Comparison of ENCODE assay signal across 21 mouse cellular contexts in genomic region chr4:106292823-106293222, GRCm38 (mm10). TPM values are rescaled to one million over a fixed set of nuclear protein-coding genes. Genes with fewer than 3 reads are reported as not detected.
A peak's percentile ranks its signal among the peaks of the same experiment; 100 is the strongest.
DNase-seq lines count a peak whose midpoint lies in the region; ATAC-seq and TF ChIP-seq lines count a peak whose summit lies in the region.
"Had no signal": no experiment of that assay in that cellular context is flagged by ENCODE, and none has a peak within 500 bp of the region (broad histone marks: within the 10 kb centered on the region; RNA-seq: fewer than 3 reads in every experiment).

No protein-coding gene starts in this region.

- 82% methylated on average over 4 of the region's 4 CpGs for WGBS in heart, embryonic 13.5 days
- 54% methylated on average over 4 of the region's 4 CpGs for WGBS in liver, embryonic 13.5 days (ENCODE audit: insufficient replicate concordance)
- 90% methylated on average over 4 of the region's 4 CpGs for WGBS in midbrain, postnatal 0 days

- ATAC-seq in heart, embryonic 13.5 days (ENCODE audit: extremely low read depth, insufficient number of reproducible peaks, low FRiP score, low TSS enrichment) = no peak
- ATAC-seq in liver, embryonic 13.5 days (ENCODE audit: low read depth) = no peak
- ATAC-seq in midbrain, postnatal 0 days (ENCODE audit: low FRiP score) = no peak
- ATAC-seq: intestine, embryonic 15.5 days; Patski had no signal

- TF ChIP-seq CTCF in midbrain, postnatal 0 days (IDR thresholded peaks at IDR 0.05) = no peak

- no peaks in the 10 kb centered on the region for H3K36me3 ChIP-seq in heart, embryonic 13.5 days
- H3K36me3 ChIP-seq in liver, embryonic 13.5 days = no peaks in the 10 kb centered on the region
- H3K36me3 ChIP-seq in midbrain, postnatal 0 days (ENCODE audit: insufficient read depth, low read length) = no peaks in the 10 kb centered on the region
- H3K36me3 ChIP-seq: embryonic facial prominence, embryonic 12.5 days; G1E; hindbrain, embryonic 15.5 days; intestine, embryonic 15.5 days; limb, embryonic 10.5 days; midbrain, embryonic 12.5 days had no signal

- H3K9ac ChIP-seq in heart, embryonic 13.5 days = no peak overlapping the region
- no peak overlapping the region for H3K9ac ChIP-seq in liver, embryonic 13.5 days
- no peak overlapping the region for H3K9ac ChIP-seq in midbrain, postnatal 0 days (replicated peaks; ENCODE audit: low read length, poor library complexity, severe bottlenecking)
- H3K9ac ChIP-seq: embryonic facial prominence, embryonic 12.5 days; hindbrain, embryonic 15.5 days; intestine, embryonic 15.5 days; midbrain, embryonic 12.5 days had no signal

- no peaks in the 10 kb centered on the region for H3K9me3 ChIP-seq in heart, embryonic 13.5 days
- H3K9me3 ChIP-seq in liver, embryonic 13.5 days (replicated peaks) = no peaks in the 10 kb centered on the region
- H3K9me3 ChIP-seq in midbrain, postnatal 0 days (ENCODE audit: low read length) = no peaks in the 10 kb centered on the region
- H3K9me3 ChIP-seq: embryonic facial prominence, embryonic 12.5 days; G1E; hindbrain, embryonic 15.5 days; limb, embryonic 10.5 days; midbrain, embryonic 12.5 days had no signal

- peaks cover 10% of the 10 kb centered on the region; the same call in 1 of the 2 replicates for H3K4me1 ChIP-seq in heart, embryonic 13.5 days
- 0 out of 2 replicates have a peak, but pooled peaks cover 4% of the 10 kb centered on the region for H3K4me1 ChIP-seq in brown adipose tissue, adult 24 weeks (ENCODE audit: control insufficient read depth, insufficient read depth, insufficient read length, low read length)
- peaks cover 30% of the 10 kb centered on the region for H3K4me1 ChIP-seq in liver, embryonic 13.5 days (replicated peaks)
- H3K4me1 ChIP-seq in midbrain, postnatal 0 days (ENCODE audit: insufficient read depth, low read length) = no peaks in the 10 kb centered on the region
- H3K4me1 ChIP-seq: embryonic facial prominence, embryonic 12.5 days; hindbrain, embryonic 15.5 days; intestine, embryonic 15.5 days; midbrain, embryonic 12.5 days had no signal

- DNase-seq in heart, postnatal 36 days = no peak
- peak; percentile 51 for DNase-seq in lung, postnatal 10 days
- no peak for DNase-seq in lung, postnatal 25 days (ENCODE audit: low spot score)
- DNase-seq in liver, embryonic 13.5 days = no peak
- DNase-seq in midbrain, postnatal 0 days (ENCODE audit: low spot score) = no peak
- DNase-seq: cerebellum, adult 2 months; cerebellum, postnatal 25 days; kidney, adult 9 months; kidney, postnatal 14 days; right cerebral cortex, postnatal 14 days had no signal

- H3K27me3 ChIP-seq in heart, embryonic 13.5 days (replicated peaks) = no peaks in the 10 kb centered on the region
- H3K27me3 ChIP-seq in liver, embryonic 13.5 days = no peaks in the 10 kb centered on the region
- no peaks in the 10 kb centered on the region for H3K27me3 ChIP-seq in midbrain, postnatal 0 days (ENCODE audit: insufficient read depth, low read length)
- H3K27me3 ChIP-seq: CH12.LX; embryonic facial prominence, embryonic 12.5 days; hindbrain, embryonic 15.5 days; intestine, embryonic 15.5 days; midbrain, embryonic 12.5 days; Patski had no signal

- intact Hi-C loops in heart, postnatal 36 days (cut with DNase I) = no loop called here

- H3K4me3 ChIP-seq in heart, embryonic 13.5 days = no peak overlapping the region
- no peak overlapping the region for H3K4me3 ChIP-seq in brown adipose tissue, adult 24 weeks (ENCODE audit: insufficient read depth, low read depth, low read length)
- no peak overlapping the region for H3K4me3 ChIP-seq in liver, embryonic 13.5 days (replicated peaks)
- H3K4me3 ChIP-seq in midbrain, postnatal 0 days (ENCODE audit: low read depth, low read length) = no peak overlapping the region
- H3K4me3 ChIP-seq: embryonic facial prominence, embryonic 12.5 days; hindbrain, embryonic 15.5 days; intestine, embryonic 15.5 days; limb, embryonic 10.5 days; midbrain, embryonic 12.5 days had no signal

- H3K4me2 ChIP-seq in heart, embryonic 13.5 days = no peak overlapping the region
- no peak overlapping the region for H3K4me2 ChIP-seq in liver, embryonic 13.5 days
- H3K4me2 ChIP-seq in midbrain, postnatal 0 days (ENCODE audit: low read depth, low read length, poor library complexity, severe bottlenecking) = no peak overlapping the region
- H3K4me2 ChIP-seq: embryonic facial prominence, embryonic 12.5 days; hindbrain, embryonic 15.5 days; intestine, embryonic 15.5 days; midbrain, embryonic 12.5 days had no signal

- H3K27ac ChIP-seq in heart, embryonic 13.5 days (replicated peaks) = 0 out of 2 replicates have a peak overlapping the region, but pooled peaks have one; percentile 20
- H3K27ac ChIP-seq in brown adipose tissue, adult 24 weeks (replicated peaks; ENCODE audit: low read depth, low read length) = peak overlapping the region; percentile 47; the same call in 1 of the 2 replicates
- H3K27ac ChIP-seq in liver, embryonic 13.5 days = peak overlapping the region; percentile 39
- no peak overlapping the region for H3K27ac ChIP-seq in midbrain, postnatal 0 days (ENCODE audit: low read depth, low read length)
- H3K27ac ChIP-seq: embryonic facial prominence, embryonic 12.5 days; hindbrain, embryonic 15.5 days; intestine, embryonic 15.5 days; limb, embryonic 10.5 days; macrophage; midbrain, embryonic 12.5 days had no signal

RNA-seq across cellular contexts. Expression of gene Usp24, which starts 23.2 kb away (rescaled TPM):
- polyA plus RNA-seq in heart, embryonic 13.5 days (2015; fragmentation: Nextera tagmentation; extraction: Ambion mirVana) = 5.6 and 6.3 TPM in 2 replicates
- 10 to 100 TPM; 47.6 to 49.5 TPM for total RNA-seq in heart, postnatal 36 days (2021)
- polyA plus RNA-seq in brown adipose tissue, adult 24 weeks (2012; ENCODE audit: insufficient read depth, insufficient read length, missing spikeins) = 17.2 and 17.7 TPM in 2 replicates
- 5.8 and 6.5 TPM in 2 replicates for polyA plus RNA-seq in liver, embryonic 13.5 days (2015; fragmentation: Nextera tagmentation; extraction: Ambion mirVana)
- 28.6 and 36.1 TPM in 2 replicates for total RNA-seq in midbrain, postnatal 0 days (2014; rRNA removed)
- 6.6 and 10.2 TPM in 2 replicates for polyA plus RNA-seq in midbrain, postnatal 0 days (2015; fragmentation: Nextera tagmentation; extraction: Ambion mirVana)
